Mouse (Mus musculus): ENCODE measurements around the gene Eif2b3. TPM values are rescaled to one million over a fixed set of nuclear protein-coding genes. Genes with fewer than 3 reads are reported as not detected.

Eif2b3 gene
- polyA plus RNA-seq, 1 experiment from 2014 or later: 52.0 TPM

DNA sequence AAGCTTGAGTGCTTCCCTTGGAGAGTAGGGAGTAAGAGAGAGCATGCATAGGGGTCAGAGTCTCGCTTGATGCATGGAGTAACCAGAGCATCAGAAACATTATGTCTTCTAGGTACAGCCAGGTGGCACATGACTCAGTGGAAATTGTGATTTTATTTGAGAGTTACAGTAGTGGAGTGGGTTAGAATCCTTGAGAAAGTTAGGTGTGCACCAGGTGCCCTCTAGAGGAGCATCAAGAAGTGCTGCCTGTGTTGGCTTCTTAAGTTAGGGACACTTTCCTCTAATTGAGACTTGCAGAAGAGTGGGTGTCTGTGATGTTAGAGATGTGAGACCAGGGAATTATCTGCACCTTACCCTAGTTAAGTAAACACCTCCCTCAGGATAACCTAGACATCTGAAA lies 11.9 kb downstream of the Eif2b3 start:
- DNase-seq (ENCODE audit: low spot score) (no peak), ATAC-seq (replicated peaks; ENCODE audit: insufficient number of reproducible peaks, low FRiP score, low TSS enrichment, low read depth) (no peak)
- Histone ChIP-seq H3K36me3 (replicated peaks; ENCODE audit: control insufficient read depth, insufficient read depth, low read depth, low read length) (no peaks in the 10 kb centered on the region; the same call in 1 of the 2 replicates), H3K4me1 (ENCODE audit: control insufficient read depth, insufficient read depth, low read length) (no peaks in the 10 kb centered on the region), H3K4me2 (ENCODE audit: low read depth, low read length) (no peak overlapping the region), H3K4me3 (ENCODE audit: low read depth, low read length) (no peak overlapping the region), H3K27ac (replicated peaks; ENCODE audit: low read depth, low read length) (no peak overlapping the region), H3K9ac (replicated peaks; ENCODE audit: low read length) (no peak overlapping the region), H3K9me3 (replicated peaks; ENCODE audit: control insufficient read depth, low read length) (no peaks in the 10 kb centered on the region), H3K27me3 (ENCODE audit: control insufficient read depth, insufficient read depth, low read length) (no peaks in the 10 kb centered on the region)
- WGBS: 89% methylated on average over 1 of the region's 1 CpGs

DNA sequence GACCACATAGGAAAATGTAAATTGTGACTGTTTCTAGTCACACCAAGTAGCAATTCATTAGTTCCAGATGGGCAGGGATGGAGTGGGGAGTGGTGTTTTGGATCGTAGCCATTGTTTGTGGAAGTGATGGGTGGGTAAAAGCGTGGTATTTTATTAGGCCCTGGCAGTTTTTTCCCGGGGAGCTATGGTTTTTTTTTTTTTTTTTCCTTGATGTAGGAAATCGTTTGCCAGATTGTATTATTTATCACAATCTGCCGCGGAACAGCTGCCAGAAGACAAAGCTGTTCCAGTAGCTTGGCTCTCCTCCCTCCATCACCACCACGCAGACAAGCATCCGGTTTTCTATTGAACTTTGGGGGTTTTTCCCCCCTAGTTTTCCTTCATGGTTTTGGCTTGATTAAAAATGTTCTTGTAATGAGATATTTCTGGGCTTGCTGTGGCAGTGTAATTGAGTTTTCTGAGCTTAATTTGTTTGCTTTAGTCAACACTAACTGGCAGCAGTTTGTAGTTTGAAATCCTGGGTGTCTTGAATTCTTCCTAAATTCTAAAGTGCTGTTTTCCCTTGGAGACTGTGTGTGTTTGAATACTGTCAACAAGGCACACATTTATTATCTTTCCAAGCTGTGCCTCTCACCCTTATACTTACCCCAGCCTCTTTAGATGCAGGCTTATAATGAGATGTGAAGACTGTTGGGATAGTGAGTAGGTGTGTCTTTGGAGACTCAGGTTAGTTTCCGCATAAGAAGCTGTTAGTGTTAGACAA lies 20.9 kb downstream of the Eif2b3 start:
- H3K4me2 ChIP-seq (ENCODE audit: low read depth, low read length): no peak overlapping the region
- no peaks in the 10 kb centered on the region for H3K36me3 ChIP-seq (replicated peaks; ENCODE audit: control insufficient read depth, insufficient read depth, low read depth, low read length)
- 47% methylated on average over 9 of the region's 9 CpGs for WGBS
- DNase-seq (ENCODE audit: low spot score) (peak; percentile 56), ATAC-seq (replicated peaks; ENCODE audit: insufficient number of reproducible peaks, low FRiP score, low TSS enrichment, low read depth) (no peak)
- no peak overlapping the region for H3K27ac ChIP-seq (replicated peaks; ENCODE audit: low read depth, low read length)
- H3K27me3 ChIP-seq (ENCODE audit: control insufficient read depth, insufficient read depth, low read length): no peaks in the 10 kb centered on the region
- no peaks in the 10 kb centered on the region for H3K9me3 ChIP-seq (replicated peaks; ENCODE audit: control insufficient read depth, low read length)
- no peak overlapping the region for H3K9ac ChIP-seq (replicated peaks; ENCODE audit: low read length)
- H3K4me1 ChIP-seq (ENCODE audit: control insufficient read depth, insufficient read depth, low read length): no peaks in the 10 kb centered on the region
- no peak overlapping the region for H3K4me3 ChIP-seq (ENCODE audit: low read depth, low read length)

DNA sequence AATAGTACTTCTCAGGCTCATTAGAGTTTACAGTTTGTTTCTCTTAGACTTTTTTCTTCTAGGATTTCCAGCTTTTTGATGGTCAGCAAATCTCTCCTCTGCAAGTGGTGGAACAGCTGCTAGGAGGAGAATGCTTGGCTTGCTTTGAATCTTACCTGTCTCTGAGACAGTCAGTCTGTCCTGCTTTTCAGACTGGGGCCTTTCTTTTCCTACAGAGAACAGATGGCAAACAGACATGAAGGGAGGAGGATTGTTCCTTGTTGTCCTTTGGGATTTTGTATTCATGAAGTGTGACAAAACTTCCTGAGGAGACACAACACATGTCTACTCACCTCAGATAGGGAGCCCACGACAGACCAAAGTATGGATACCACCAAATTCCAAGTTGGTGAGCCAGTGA lies 21.6 kb downstream of the Eif2b3 start:
- H3K27me3 ChIP-seq (ENCODE audit: control insufficient read depth, insufficient read depth, low read length): no peaks in the 10 kb centered on the region
- H3K36me3 ChIP-seq (replicated peaks; ENCODE audit: control insufficient read depth, insufficient read depth, low read depth, low read length): no peaks in the 10 kb centered on the region
- H3K4me1 ChIP-seq (ENCODE audit: control insufficient read depth, insufficient read depth, low read length): no peaks in the 10 kb centered on the region
- no peak overlapping the region for H3K27ac ChIP-seq (replicated peaks; ENCODE audit: low read depth, low read length)
- no peak overlapping the region for H3K4me2 ChIP-seq (ENCODE audit: low read depth, low read length)
- 65% methylated on average over 1 of the region's 1 CpGs for WGBS
- H3K9me3 ChIP-seq (replicated peaks; ENCODE audit: control insufficient read depth, low read length): no peaks in the 10 kb centered on the region
- no peak for DNase-seq (ENCODE audit: low spot score)
- no peak overlapping the region for H3K9ac ChIP-seq (replicated peaks; ENCODE audit: low read length)
- no peak overlapping the region for H3K4me3 ChIP-seq (ENCODE audit: low read depth, low read length)
- no peak for ATAC-seq (replicated peaks; ENCODE audit: insufficient number of reproducible peaks, low FRiP score, low TSS enrichment, low read depth)

DNA sequence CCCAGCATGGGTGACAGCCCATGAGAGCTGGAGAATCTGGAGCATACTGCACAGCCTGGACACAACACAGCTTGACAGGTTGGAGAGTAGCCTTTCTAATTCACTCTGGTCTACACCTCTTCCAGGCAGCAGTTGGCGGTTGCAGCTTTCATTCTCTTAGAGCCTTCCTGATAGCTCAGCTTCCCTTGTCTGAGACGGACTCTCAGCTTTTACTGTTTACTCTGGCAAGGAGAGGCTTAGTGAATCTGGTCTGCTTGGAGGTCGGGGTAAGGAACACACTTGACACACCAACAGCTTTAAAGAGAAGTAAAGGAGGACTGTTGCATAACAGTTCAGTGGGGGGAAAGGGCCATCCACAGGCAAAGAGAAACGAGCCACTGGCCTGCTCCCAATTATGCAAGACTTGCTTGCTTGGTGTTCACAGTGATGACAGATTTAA lies 22.1 kb downstream of the Eif2b3 start:
- Histone ChIP-seq H3K9ac (replicated peaks; ENCODE audit: low read length) (no peak overlapping the region), H3K4me1 (ENCODE audit: control insufficient read depth, insufficient read depth, low read length) (no peaks in the 10 kb centered on the region), H3K4me2 (ENCODE audit: low read depth, low read length) (no peak overlapping the region), H3K27me3 (ENCODE audit: control insufficient read depth, insufficient read depth, low read length) (no peaks in the 10 kb centered on the region), H3K9me3 (replicated peaks; ENCODE audit: control insufficient read depth, low read length) (no peaks in the 10 kb centered on the region), H3K27ac (replicated peaks; ENCODE audit: low read depth, low read length) (no peak overlapping the region), H3K4me3 (ENCODE audit: low read depth, low read length) (no peak overlapping the region), H3K36me3 (replicated peaks; ENCODE audit: control insufficient read depth, insufficient read depth, low read depth, low read length) (no peaks in the 10 kb centered on the region)
- ATAC-seq (replicated peaks; ENCODE audit: insufficient number of reproducible peaks, low FRiP score, low TSS enrichment, low read depth) (no peak), DNase-seq (ENCODE audit: low spot score) (no peak)
- WGBS: 63% methylated on average over 4 of the region's 4 CpGs

DNA sequence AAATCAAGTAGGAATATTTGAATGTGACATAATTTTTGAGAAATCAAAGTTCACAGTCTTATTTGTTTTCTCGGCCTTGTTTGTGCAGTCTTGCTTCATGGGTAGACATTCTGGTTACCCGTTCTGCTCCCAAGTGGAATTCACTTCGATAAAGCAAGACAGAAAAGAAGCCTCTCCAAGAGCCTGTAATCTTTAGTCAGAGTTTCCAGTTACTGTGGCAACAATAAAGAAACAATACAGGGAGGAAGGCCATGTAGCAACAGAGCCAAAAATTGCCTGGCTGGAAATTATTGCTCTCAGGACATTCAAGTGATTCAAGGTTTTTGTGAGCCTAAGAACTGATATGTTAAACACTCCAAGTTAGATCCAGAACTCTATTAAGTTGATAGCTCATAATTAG lies 29.6 kb downstream of the Eif2b3 start:
- Histone ChIP-seq H3K27me3 (ENCODE audit: control insufficient read depth, insufficient read depth, low read length) (no peaks in the 10 kb centered on the region), H3K36me3 (replicated peaks; ENCODE audit: control insufficient read depth, insufficient read depth, low read depth, low read length) (no peaks in the 10 kb centered on the region; the same call in 1 of the 2 replicates), H3K4me2 (ENCODE audit: low read depth, low read length) (no peak overlapping the region), H3K9ac (replicated peaks; ENCODE audit: low read length) (no peak overlapping the region), H3K4me1 (ENCODE audit: control insufficient read depth, insufficient read depth, low read length) (no peaks in the 10 kb centered on the region), H3K9me3 (replicated peaks; ENCODE audit: control insufficient read depth, low read length) (no peaks in the 10 kb centered on the region), H3K27ac (replicated peaks; ENCODE audit: low read depth, low read length) (no peak overlapping the region), H3K4me3 (ENCODE audit: low read depth, low read length) (no peak overlapping the region)
- 91% methylated on average over 3 of the region's 3 CpGs for WGBS
- no peak for ATAC-seq (replicated peaks; ENCODE audit: insufficient number of reproducible peaks, low FRiP score, low TSS enrichment, low read depth)
- DNase-seq (ENCODE audit: low spot score): no peak

DNA sequence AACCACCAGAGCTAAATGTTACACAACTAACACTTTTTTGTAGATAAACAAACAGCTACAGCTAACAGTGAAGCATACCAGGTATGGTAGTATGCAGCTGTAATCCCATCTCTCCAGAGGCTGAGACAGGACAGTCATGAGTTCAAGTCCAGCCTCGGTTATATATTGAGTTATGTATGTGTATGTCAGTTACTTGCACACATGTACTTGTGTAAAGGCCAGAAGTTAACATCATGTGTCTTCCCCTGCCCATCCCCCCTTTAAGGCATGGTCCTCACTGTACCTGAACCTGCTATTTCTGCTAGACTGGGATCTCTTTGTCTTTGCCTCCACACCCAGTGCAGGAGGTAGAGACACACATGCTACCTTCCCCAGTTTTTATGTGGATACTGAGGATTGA lies 30.3 kb downstream of the Eif2b3 start:
- 90% methylated on average over 1 of the region's 1 CpGs for WGBS

DNA sequence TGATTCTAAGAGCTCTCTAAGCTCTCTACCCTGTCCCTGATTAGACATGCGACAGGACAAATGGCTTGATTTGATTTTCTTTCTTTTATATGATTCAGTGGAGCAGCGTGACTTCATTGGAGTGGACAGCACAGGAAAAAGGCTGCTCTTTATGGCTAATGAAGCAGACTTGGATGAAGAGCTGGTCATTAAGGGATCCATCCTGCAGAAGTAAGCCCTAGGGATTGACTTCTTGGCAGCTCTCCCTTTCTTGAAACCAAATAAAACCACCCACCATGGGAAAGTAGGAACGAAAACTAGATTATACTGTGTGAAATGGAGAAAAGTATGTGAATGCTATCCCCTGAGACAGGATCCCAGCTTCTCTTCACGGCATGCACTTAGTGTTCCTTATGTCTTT lies 33.4 kb downstream of the Eif2b3 start:
- Histone ChIP-seq H3K9me3 (replicated peaks; ENCODE audit: control insufficient read depth, low read length) (no peaks in the 10 kb centered on the region), H3K9ac (replicated peaks; ENCODE audit: low read length) (no peak overlapping the region), H3K4me1 (ENCODE audit: control insufficient read depth, insufficient read depth, low read length) (no peaks in the 10 kb centered on the region), H3K27ac (replicated peaks; ENCODE audit: low read depth, low read length) (no peak overlapping the region), H3K4me3 (ENCODE audit: low read depth, low read length) (no peak overlapping the region), H3K4me2 (ENCODE audit: low read depth, low read length) (no peak overlapping the region), H3K27me3 (ENCODE audit: control insufficient read depth, insufficient read depth, low read length) (no peaks in the 10 kb centered on the region), H3K36me3 (replicated peaks; ENCODE audit: control insufficient read depth, insufficient read depth, low read depth, low read length) (no peaks in the 10 kb centered on the region; the same call in 1 of the 2 replicates)
- DNase-seq (ENCODE audit: low spot score): no peak
- no peak for ATAC-seq (replicated peaks; ENCODE audit: insufficient number of reproducible peaks, low FRiP score, low TSS enrichment, low read depth)
- WGBS: 91% methylated on average over 4 of the region's 4 CpGs

More for the DNA sequence above, 30.3 kb downstream of the Eif2b3 start:
- Histone ChIP-seq H3K9me3 (replicated peaks; ENCODE audit: control insufficient read depth, low read length) (no peaks in the 10 kb centered on the region), H3K9ac (replicated peaks; ENCODE audit: low read length) (no peak overlapping the region), H3K27me3 (ENCODE audit: control insufficient read depth, insufficient read depth, low read length) (no peaks in the 10 kb centered on the region), H3K27ac (replicated peaks; ENCODE audit: low read depth, low read length) (no peak overlapping the region), H3K4me1 (ENCODE audit: control insufficient read depth, insufficient read depth, low read length) (no peaks in the 10 kb centered on the region), H3K4me3 (ENCODE audit: low read depth, low read length) (no peak overlapping the region), H3K36me3 (replicated peaks; ENCODE audit: control insufficient read depth, insufficient read depth, low read depth, low read length) (no peaks in the 10 kb centered on the region; the same call in 1 of the 2 replicates), H3K4me2 (ENCODE audit: low read depth, low read length) (no peak overlapping the region)
- DNase-seq (ENCODE audit: low spot score) (no peak), ATAC-seq (replicated peaks; ENCODE audit: insufficient number of reproducible peaks, low FRiP score, low TSS enrichment, low read depth) (no peak)

DNA sequence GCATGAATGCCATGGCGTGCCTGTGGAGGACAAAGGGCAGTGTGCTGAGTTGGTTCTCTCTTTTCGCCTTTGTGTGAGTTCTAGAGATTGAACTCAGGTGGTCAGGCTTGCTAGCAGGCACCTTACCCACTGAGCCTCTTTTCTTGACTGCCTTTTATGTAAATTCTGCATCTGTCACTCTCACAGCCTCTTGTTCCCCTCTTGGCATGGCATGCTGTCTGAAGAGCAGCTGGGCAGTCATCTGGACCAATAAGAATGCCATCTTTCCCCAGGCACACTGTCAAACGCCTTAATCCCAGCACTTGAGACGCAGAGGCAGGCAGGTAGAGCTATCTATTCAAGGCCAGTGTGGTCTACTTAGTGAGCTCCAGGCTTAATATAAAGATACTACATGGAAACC lies 34.8 kb downstream of the Eif2b3 start:
- WGBS: 88% methylated on average over 4 of the region's 4 CpGs
- no peaks in the 10 kb centered on the region for H3K9me3 ChIP-seq (replicated peaks; ENCODE audit: control insufficient read depth, low read length)
- no peaks in the 10 kb centered on the region; the same call in 1 of the 2 replicates for H3K36me3 ChIP-seq (replicated peaks; ENCODE audit: control insufficient read depth, insufficient read depth, low read depth, low read length)
- H3K4me2 ChIP-seq (ENCODE audit: low read depth, low read length): no peak overlapping the region
- H3K9ac ChIP-seq (replicated peaks; ENCODE audit: low read length): no peak overlapping the region
- H3K27me3 ChIP-seq (ENCODE audit: control insufficient read depth, insufficient read depth, low read length): no peaks in the 10 kb centered on the region
- H3K4me1 ChIP-seq (ENCODE audit: control insufficient read depth, insufficient read depth, low read length): no peaks in the 10 kb centered on the region
- DNase-seq (ENCODE audit: low spot score): no peak
- H3K27ac ChIP-seq (replicated peaks; ENCODE audit: low read depth, low read length): no peak overlapping the region
- H3K4me3 ChIP-seq (ENCODE audit: low read depth, low read length): no peak overlapping the region
- no peak for ATAC-seq (replicated peaks; ENCODE audit: insufficient number of reproducible peaks, low FRiP score, low TSS enrichment, low read depth)
